Mouse (Mus musculus) brain, embryonic 18.5 days (tissue): Measurements from ENCODE around the gene Dnm3.

ENCODE experiments used
- DNase-seq: peaks from one replicate; pipeline ENCODE4 v3.0.0-alpha.2; 2012; ENCODE audit warnings: low read depth, low spot score

The Dnm3 gene

DNA sequence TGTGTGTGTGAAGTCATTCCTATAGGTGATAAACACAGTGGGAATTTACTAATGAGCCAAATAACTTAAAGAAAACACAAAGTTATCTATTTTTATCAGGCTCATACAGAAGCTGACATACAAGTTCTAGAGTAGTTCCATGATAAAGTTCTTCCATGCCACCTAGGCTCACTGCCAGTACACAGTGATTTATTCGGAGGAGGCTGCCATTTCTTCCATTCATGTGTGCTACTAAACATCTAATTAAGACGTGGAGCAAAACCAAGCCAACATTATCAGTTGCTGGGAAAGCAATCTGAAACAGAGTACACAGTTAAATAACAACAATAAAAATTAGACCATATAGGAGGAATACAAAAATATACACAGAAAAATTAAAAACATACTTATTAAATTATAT, 150.2 kb downstream of the Dnm3 start:
- DNase-seq = no peak

DNA sequence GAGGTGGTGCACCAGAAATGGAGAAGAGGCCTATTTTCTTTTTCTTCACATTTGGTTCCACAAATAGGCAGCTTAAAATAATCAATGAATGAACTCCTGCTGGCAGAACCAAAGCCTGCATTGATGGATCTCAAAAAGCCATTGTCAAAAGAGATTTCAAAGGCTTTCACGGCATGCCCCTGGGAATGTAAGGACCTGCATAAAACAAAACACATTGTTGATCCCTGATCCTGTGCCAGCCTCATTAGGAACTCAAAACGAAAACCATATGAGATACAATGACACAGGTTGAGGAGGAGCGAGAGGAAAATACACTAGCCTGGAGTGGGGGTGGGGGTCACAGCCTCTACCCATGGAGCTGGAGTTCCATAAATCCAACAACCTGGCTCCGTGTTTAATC, 153.4 kb downstream of the Dnm3 start:
- no peak for DNase-seq

- DNase-seq = no peak
Observed at GRCm38 (mm10) chr1:162323142-162323541, 154.7 kb downstream of the Dnm3 start.

- DNase-seq = no peak
Observed at GRCm38 (mm10) chr1:162313451-162314276, 164.2 kb downstream of the Dnm3 start.

- no peak for DNase-seq
Observed at GRCm38 (mm10) chr1:162312621-162313020, 165.2 kb downstream of the Dnm3 start.

GRCm38 (mm10) chr1:162312152-162312551, 165.7 kb downstream of the Dnm3 start:
- no peak for DNase-seq

DNA sequence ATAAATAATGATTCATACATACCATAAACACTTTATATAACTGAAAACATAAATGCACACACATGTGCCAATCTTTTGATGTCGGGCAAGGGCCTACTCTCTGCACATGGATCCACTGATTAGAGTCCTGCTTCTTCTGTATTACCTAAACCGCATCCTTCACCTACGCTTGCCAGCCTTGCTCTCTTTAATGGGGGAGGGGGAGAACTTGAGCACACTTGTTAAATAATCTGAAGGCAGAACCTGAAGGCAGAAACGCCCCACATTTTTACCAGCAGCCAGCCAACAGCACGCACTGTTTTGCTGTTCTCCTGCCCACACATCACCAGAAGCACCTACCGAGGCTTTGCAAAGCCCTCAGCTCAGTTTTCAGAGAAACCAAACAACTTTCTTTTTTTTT, 172.6 kb downstream of the Dnm3 start:
- DNase-seq = no peak

DNA sequence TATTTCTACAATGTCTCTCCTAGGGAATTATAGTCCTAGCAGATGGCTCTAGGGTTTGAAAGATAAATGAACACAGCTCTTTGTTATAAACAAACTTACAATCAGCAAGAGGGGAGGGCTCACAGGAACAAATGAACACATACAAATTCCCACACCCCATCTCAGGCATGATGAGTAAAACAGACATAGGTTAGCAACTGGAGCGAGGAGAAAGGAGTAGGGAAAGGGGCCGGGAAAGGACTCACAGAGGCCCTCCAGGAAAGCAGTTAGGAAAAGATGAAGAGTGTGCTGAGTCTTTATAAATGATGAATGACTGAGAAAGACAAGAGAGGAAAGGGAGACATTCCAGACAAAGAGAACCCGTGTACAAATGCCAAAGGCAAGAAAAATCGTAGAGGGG, 175.4 kb downstream of the Dnm3 start:
- DNase-seq = no peak

GRCm38 (mm10) chr1:162299558-162300319, 178.1 kb downstream of the Dnm3 start:
- no peak for DNase-seq

DNA sequence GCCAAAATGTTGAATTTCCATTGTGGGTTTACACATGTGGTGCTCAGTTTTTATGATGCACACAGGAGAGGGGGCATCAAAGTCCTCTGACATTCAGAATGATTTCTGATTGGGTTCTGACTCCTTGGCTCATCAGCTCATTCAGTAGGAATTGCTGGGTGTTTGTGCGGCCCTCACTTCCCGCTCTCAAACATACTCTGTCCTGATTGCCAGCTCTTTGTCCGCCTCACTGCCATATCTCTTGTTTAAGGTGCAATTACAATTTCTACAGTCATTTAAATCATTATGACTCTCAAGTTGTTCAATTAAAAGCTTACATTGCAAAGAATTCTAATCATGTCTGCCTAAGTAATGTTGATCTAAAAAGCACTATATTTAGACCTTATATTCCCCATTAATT, 179.3 kb downstream of the Dnm3 start:
- no peak for DNase-seq

- no peak for DNase-seq
Observed at GRCm38 (mm10) chr1:162295443-162295842, 182.4 kb downstream of the Dnm3 start.

DNA sequence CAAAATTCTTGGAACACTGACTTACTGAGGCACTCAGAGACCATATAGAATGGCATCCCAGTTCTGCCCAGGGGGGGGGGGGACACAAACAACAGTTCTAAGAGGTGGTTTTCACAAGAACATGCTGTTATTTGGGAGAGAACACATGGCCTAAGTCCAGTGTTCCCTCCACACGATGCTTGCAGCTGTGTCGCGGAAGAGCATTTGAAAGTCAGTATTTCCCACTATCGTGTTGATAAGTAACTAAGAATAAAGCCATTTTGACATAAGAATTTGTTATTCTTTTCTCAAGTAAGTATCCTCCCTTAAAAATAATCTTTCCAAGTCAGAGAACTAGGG, 183.3 kb downstream of the Dnm3 start:
- DNase-seq = no peak

- DNase-seq = no peak
Observed at GRCm38 (mm10) chr1:162293732-162294571, 183.9 kb downstream of the Dnm3 start.

- no peak for DNase-seq
Observed at GRCm38 (mm10) chr1:162286910-162287309, 190.9 kb downstream of the Dnm3 start.

- DNase-seq = no peak
Observed at GRCm38 (mm10) chr1:162281981-162282381, 195.9 kb downstream of the Dnm3 start.

- DNase-seq = no peak
Observed at GRCm38 (mm10) chr1:162280052-162280451, 197.8 kb downstream of the Dnm3 start.

- no peak for DNase-seq
Observed at GRCm38 (mm10) chr1:162276011-162276410, 201.8 kb downstream of the Dnm3 start.

DNA sequence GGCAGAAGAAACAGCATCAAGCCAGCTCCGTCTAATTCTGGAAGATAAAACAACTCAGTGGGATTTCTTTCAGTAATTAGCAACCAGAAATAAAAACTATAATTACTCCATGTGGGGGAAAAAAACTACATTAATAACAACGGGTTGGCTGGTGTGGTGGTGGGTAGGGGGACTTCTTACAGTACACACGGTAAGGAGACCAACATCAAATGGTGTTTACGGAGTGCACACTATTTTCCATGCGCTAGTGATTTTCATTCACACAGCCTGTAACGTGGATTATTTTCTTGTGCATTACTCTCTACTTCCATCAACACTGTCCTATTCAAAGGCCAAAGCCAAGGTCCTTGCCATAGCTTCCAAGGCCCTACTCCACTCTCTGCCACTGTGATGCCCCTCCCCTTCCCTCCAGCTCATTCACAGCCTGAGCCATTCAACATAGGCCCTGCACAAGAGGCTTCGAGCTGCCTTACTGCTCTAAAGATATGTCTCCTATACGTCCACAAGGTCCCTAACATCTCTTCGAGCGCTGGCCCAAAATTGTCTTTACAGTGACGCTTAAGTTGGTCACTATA, 203.1 kb downstream of the Dnm3 start:
- DNase-seq = no peak

- no peak for DNase-seq
Observed at GRCm38 (mm10) chr1:162256912-162257607, 220.8 kb downstream of the Dnm3 start.

DNA sequence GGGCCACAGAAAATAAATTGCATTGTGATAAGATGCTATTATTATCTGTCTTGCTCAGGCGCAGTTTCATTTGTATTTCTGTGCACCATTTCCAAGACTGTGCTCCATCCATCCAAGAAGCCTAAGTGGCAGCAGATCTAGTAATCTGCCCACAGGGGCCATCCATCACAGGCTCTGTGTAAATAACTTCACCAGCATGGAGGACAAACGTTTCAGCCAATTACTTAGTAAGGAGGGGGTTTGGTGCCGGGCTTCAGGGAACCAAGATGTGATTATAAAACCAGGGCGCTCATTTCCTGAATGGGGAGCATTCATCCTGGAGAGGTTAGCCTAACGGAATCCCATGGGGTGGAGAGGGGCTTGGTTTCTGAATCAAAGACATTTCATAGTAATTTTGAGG, 222.9 kb downstream of the Dnm3 start:
- DNase-seq = no peak

GRCm38 (mm10) chr1:162253971-162254641, 223.7 kb downstream of the Dnm3 start:
- no peak for DNase-seq
